In genomic region chr5:147107276-147107675, GRCm38 (mm10) we compare ENCODE assay signal across 20 mouse cellular contexts. TPM values are rescaled to one million over a fixed set of nuclear protein-coding genes. Genes with fewer than 3 reads are reported as not detected.
DNase-seq lines count a peak whose midpoint lies in the region.
"Had no signal": no experiment of that assay in that cellular context is flagged by ENCODE, and none has a peak within 500 bp of the region (broad histone marks: within the 10 kb centered on the region; RNA-seq: fewer than 3 reads in every experiment).

No protein-coding gene starts in this region.

- no peak overlapping the region for H3K27ac ChIP-seq in forebrain, embryonic 10.5 days
- H3K27ac ChIP-seq: heart, adult 2 months; heart, embryonic 10.5 days; heart, embryonic 13.5 days; hindbrain, embryonic 14.5 days; hindbrain, postnatal 0 days had no signal

- no peaks in the 10 kb centered on the region for H3K27me3 ChIP-seq in forebrain, embryonic 10.5 days (ENCODE audit: poor library complexity, severe bottlenecking)
- H3K27me3 ChIP-seq: heart, embryonic 13.5 days had no signal

- peaks cover 94% of the 10 kb centered on the region for H3K36me3 ChIP-seq in forebrain, embryonic 10.5 days (replicated peaks)

- H3K4me3 ChIP-seq in forebrain, embryonic 10.5 days, result no peak overlapping the region
- H3K4me3 ChIP-seq: heart, adult 2 months; heart, embryonic 10.5 days; heart, embryonic 13.5 days had no signal

- H3K9me3 ChIP-seq in forebrain, embryonic 10.5 days, result peaks cover 5% of the 10 kb centered on the region
- H3K9me3 ChIP-seq: heart, embryonic 10.5 days had no signal

- peaks cover 6% of the 10 kb centered on the region; the same call in 1 of the 2 replicates for H3K4me1 ChIP-seq in forebrain, embryonic 10.5 days
- H3K4me1 ChIP-seq: heart, embryonic 10.5 days; heart, embryonic 13.5 days had no signal

- DNase-seq in cerebellum, adult 11 months, result peak; percentile 47
- DNase-seq in cerebellum, adult 8-10 months, result no peak
- DNase-seq in brain, adult 2 months (ENCODE audit: low read depth, low spot score), result peak; percentile 48
- DNase-seq in cerebellum, adult 9-11 months, result peak; percentile 70
- DNase-seq in cerebellum, postnatal 25 days, result peak; percentile 69 to 80
- no peak for DNase-seq in adrenal gland, adult 18-20 months (ENCODE audit: low spot score in 2 of 2)
- DNase-seq in forebrain, embryonic 10.5 days (ENCODE audit: extremely low spot score, low spot score), result no peak
- DNase-seq in kidney, adult 8-10 months, result no peak
- DNase-seq: adrenal gland, postnatal 10 days; adrenal gland, postnatal 36 days; forebrain, postnatal 0 days; gastrocnemius, postnatal 25 days; heart, adult 2 months; heart, postnatal 14 days; heart, postnatal 4 days; kidney, adult 18-20 months had no signal

- WGBS in forebrain, embryonic 10.5 days, result 95% methylated on average over 3 of the region's 3 CpGs

RNA-seq across cellular contexts. Expression of gene Polr1d, which starts 30.4 kb away (rescaled TPM):
- 100 to 1,000 TPM; 128 to 132 TPM for total RNA-seq in adrenal gland, adult 18-20 months (2021)
- 129 and 132 TPM in 2 replicates for polyA plus RNA-seq in forebrain, embryonic 10.5 days (2016; fragmentation: Nextera tagmentation; extraction: Ambion mirVana)

RNA-seq across cellular contexts. Expression of gene Lnx2, which starts 30.9 kb away (rescaled TPM):
- total RNA-seq in adrenal gland, adult 18-20 months (2021), result 10 to 100 TPM; 10.2 to 11.5 TPM
- polyA plus RNA-seq in forebrain, embryonic 10.5 days (2016; fragmentation: Nextera tagmentation; extraction: Ambion mirVana), result 8.6 and 9.8 TPM in 2 replicates

Comparison
In these comparisons a context has a peak if more than half of its experiments do, and no peak if none do; other contexts are left out.
1. DNase-seq: peak in cerebellum, adult 11 months (single experiment), brain, adult 2 months (single experiment), cerebellum, adult 9-11 months (single experiment) and cerebellum, postnatal 25 days (2 of 2); none in cerebellum, adult 8-10 months (single experiment), adrenal gland, adult 18-20 months (0 of 2), forebrain, embryonic 10.5 days (single experiment) and kidney, adult 8-10 months (0 of 2).